Mouse (Mus musculus) lung, postnatal 10 days (tissue): ENCODE results near the gene Aarsd1.
A peak's percentile ranks its signal among the peaks of the same experiment; 100 is the strongest.
"Not testable (repeated sequence)": the region's sequence is repeated elsewhere in the genome, so short reads cannot be mapped to it uniquely, and the experiment has no call there.

Source experiments
- DNase-seq: peaks from one replicate; pipeline ENCODE4 v3.0.0; 2021

Aarsd1 gene

DNA sequence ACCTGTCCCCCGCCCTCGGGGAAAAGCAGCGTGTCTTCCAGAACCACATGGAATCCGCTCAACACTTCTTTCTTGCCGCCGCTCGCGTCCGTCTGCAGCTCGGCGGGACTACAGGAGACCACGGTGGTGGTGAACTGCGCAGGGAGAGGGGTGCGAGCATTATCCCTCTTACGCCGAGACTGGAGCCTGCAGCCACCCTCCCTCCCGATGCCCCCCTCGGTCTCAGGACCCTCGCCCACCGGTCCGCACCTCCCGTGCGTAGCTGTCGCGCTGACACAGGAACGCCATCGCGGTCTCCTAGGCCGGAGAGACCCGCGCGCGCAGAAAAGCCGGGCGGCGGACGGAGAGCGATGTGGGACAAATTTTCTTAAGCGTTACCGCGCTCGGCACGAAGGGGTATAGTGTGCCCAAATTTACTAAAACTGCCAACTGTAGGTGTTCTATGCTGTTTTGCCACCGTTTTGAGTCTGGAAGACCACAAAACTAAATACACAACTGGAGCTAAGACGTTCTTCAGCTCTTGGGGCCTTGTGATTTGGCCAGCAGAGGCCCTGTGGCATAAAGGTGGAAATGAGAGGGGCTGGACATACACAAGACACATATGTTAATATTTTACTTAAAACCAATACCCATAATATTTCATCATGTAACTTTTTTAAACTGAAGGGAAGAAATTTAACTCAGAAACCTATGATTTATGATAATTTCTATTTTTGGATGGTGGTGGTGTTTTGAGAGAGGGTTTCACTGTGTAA, at the start of gene Aarsd1:
Aarsd1 (minus strand) TSS at position 515 of the 755 bp plus-strand sequence.
- DNase-seq, result peak; percentile 93

DNA sequence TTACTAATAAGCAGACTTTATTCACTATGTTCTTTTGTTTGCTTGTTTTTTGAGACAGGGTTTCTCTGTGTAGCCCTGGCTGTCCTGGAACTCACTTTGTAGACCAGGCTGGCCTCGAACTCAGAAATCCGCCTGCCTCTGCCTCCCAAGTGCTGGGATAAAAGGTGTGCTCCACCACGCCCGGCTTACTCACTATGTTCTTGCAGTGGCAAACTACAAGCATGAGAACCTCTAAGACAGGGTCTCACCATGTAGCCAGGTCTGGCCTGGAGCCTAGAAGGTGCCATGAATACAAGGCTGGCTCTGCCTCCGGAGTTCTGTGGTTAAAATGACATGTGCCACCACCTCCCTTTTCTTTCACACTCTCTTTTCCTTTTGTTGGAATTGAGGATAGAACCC, 49.1 kb upstream of the Aarsd1 start:
- not testable (repeated sequence) for DNase-seq

DNA sequence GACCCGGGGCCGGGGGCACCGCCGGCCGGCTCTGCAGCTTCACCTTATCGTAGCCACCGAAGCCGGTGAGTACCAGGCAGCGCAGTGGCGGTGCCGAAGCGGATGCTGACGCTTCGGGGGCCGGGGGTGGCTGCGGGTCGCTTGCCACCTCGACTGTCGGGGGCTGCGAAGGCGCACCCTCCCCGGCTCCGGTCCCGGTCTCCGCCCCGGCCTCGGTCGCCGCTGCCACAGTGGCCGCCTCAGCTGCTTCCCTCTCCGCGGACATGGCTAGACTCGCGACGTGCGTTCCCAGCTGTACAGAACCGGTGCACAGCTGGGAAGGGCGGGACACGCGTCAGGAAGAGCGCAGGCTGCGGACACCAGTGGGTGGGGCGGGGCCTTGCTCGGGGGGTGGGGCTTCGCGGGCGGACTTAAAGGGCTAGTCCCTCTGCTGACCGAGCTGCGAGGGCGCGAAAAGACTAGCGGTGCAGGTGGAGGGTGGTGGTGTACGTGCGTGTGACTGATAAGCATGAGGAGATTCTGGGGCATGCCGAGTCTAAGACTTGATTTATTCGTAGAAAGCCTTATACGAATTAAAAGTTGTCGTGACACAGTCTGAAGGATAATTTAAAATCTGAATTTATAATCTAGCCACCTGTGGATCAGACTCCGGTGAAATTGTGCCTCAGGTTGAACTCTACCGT, 48.6 kb upstream of the Aarsd1 start, which contains the start of gene Vat1:
Vat1 (minus strand) TSS at position 362 of the 683 bp plus-strand sequence.
- DNase-seq, result peak; percentile 80

DNA sequence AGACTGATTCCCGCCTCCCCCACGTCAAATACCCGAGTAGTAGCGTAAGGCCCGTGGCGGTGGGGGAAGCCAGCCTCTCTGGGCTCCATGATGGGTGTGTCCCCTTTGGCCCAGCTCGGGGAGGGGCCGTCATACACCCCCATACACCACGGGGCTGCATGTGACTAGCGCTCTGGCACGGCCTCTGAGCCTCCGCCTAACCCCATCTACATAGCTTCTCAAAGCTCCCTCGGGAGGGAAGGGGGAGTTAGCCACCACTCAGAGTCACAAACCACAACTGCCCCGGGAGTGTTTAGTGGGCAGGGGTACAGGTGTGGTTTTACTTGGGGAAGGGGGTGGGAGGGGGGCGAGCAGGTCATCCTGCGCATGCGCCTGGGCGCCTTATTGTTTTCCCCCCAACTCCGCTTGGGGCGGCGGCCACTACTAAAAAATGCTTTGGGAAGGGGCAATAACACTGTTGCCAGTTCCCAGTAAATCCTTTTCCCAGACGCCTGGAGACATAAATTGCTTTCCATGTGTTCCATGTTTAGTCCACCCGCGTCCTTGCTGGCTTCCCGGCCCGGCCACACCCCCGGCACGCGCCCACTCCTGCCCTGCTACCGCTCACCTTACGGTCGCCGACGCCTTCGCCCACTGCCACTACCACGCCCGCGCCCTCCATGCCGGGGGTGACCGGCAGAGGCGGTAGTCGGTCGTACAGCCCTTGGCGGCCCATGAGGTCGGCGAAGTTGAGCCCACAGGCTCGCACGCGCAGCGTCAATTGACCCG, 47.9 kb upstream of the Aarsd1 start:
- DNase-seq, result peak; percentile 86

DNA sequence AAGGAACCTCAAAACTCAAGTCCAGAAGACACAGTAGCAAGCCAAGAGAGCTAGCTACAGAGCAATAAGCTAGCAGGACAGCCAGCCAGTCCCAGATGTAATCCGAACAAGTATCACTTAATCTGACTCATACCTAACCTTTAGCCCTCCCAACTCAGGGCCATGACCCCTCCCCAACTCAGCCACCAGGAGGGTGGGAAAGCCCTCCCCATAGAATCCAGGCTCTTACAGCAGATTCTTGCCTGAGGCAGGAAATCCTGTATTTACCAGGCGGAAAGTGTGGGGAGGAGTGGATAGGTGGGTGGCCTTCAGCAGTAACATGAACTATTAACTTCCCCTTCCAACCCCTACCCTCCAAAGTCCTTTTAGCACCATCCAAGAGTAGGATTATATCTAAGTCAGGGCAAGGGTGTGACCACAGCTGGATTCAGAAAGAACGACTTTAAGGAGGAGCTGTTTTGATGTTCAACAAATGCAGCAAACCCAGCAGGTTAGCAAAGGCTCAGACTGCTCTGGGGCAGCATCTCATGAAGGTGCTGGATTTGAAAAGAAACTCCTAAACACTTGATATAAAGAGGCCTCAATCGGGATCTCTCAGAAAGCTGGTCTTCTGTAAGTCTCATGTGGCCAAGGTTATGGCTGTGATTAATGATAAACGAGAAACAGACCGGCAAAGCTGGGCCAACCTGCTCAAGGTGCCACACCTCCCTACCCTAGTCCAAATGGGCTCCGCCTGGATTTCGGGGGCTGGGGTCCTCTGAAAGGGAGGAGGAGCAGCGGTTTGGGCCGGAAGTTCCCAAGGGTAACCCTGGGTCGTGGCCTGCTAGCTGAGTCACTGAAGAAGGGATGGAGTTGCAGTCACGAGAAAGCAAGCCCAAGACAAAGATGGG, 47.0 kb upstream of the Aarsd1 start, which contains the start of gene Rnd2:
Rnd2 (plus strand) TSS at position 789 of the 890 bp plus-strand sequence.
- DNase-seq, result peak; percentile 84

DNA sequence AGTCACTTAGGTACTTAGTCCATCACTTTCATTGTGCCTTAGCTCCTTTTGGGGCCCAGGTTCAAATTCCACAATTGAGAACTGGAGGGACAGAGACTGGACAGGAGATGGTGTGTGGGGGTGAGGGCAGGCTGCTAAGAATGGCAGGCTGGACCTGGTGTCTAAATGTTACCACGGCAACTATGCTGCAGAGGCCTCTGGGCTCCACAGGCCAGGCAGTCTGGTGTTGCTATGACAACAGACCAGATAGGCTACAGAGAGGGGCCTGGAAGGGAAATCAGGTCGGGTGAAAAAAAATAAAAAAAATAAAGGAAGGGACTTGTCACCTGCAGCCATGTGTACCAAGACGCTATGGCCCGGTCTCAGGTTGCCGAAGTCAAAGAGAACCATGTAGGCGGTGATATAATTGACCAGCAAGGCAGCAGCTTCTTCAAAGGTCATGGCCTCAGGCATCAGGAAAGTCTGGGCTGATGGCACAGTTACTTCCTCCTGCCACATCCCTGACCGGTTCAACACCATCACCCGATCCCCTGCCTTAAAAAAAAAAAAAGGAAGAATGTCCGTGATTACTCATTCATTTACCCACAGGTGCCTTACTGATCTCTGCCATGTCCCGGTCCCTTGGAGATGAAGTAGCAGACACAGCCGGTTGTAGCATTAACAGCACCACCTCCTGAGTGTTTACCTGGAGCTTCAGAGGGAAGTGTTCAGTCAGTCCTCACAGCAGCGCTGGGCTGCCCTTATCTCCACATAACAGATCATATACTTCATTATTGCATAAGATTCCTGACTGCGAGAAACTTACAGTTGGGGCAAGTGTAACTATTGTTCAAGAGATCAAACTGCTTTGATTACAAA, 45.4 kb upstream of the Aarsd1 start:
- DNase-seq, result no peak

DNA sequence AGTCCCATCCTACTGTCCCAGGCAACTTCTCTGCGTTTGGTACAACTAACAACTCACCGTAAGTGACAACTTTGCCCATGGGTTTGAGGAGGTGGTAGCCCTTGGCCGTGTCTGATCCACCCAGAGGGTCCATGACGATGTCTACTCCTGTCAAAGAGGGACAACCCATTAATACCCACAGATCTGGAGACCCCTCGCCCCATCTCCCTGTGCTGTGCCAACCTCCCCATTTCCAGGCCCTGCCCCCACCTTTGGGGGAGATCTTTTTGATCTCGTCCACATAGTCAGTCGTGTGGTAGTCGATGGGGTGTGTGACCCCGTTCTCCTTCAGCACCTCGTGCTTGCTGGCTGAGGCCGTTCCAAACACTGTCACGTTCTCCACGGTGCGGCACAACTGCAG, 44.7 kb upstream of the Aarsd1 start:
- no peak for DNase-seq

DNA sequence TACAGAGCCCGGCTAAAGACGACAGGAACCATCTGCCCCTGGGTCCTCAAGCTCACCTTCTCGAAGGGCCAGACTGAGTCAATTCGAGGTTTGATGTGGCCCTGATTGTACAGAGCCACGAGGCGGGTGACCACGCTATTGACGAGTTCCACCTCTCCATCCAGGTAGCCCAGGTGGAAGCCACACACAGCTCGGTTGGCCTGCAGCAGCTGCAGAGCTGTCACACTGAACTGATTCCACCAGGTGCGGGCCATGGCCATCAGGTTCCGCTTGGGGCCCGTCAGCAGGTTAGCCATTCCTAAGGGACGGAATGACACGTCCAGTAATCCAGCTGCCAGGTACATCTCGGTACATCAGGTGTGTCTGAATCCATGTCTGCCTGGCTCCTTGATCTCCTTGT, 42.9 kb upstream of the Aarsd1 start:
- no peak for DNase-seq

DNA sequence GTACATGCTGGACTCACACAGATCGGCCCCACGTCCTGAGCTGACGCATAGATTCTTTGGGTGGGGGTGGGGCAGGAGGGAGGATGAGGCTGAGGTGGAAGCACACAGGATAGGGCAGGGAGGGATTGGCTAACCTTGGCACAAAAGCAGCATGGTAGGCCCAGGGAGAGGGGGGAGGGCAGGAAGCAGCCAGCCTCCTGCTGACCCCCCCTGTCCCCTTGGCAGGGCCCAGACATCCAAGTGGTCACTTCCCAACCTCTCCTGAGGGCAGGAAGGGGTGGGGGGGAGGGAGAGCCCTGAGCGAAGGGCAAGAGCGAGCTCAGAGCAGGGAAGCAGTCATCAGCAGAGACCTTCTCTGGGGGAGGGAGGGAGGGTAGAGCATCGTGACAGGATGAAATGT, 42.3 kb upstream of the Aarsd1 start:
- peak; percentile 79 for DNase-seq

DNA sequence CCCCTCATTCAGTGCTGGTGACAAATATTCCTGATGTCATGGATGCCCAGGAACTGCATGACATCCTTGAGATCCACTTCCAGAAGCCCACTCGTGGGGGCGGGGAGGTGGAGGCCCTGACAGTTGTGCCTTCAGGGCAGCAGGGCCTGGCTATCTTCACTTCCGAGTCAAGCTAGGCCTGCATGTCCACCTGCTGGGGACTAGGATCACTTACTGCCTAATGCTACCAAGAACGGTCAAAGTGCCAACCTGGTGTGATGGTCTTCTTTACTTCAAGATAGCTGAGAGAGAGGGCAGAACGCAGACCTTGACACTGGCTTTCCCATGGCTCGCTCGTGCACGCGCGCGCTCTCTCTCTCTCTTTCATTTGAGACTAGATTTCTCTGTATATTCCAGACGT, 40.8 kb upstream of the Aarsd1 start:
- no peak for DNase-seq

DNA sequence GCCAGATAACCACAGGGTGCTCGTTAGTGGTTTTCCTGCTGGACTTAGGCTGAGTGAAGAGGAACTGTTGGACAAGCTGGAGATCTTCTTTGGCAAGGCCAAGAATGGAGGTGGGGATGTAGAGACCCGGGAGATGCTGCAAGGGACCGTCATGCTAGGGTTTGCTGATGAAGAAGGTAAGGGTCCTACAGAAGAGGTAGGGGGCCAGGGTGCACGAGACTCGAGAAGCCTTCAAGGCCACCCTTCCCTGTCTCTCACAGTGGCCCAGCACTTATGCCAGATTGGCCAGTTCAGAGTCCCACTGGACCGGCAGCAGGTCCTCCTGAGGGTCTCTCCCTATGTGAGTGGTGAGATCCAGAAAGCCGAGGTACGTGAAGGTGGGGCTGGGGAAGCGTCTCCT, 40.2 kb upstream of the Aarsd1 start:
- DNase-seq, result no peak

DNA sequence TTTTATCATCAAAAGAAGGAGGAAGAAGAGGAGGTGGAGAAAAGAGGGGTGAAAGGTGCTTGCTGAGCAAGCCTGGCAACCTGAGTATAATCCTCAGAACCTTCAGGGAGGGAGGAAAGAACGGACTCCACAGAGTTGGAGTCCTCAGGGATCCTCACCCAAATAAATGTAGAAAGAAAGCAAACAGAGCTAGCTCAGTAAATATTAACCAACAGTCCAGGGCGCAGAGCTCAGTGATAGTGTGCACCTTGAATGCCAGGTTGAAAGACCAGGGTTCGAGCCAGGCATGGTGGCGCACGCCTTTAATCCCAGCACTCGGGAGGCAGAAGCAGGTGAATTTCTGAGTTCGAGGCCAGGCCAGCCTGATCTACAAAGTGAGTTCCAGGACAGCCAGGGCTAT, 38.2 kb upstream of the Aarsd1 start:
- DNase-seq, result no peak

DNA sequence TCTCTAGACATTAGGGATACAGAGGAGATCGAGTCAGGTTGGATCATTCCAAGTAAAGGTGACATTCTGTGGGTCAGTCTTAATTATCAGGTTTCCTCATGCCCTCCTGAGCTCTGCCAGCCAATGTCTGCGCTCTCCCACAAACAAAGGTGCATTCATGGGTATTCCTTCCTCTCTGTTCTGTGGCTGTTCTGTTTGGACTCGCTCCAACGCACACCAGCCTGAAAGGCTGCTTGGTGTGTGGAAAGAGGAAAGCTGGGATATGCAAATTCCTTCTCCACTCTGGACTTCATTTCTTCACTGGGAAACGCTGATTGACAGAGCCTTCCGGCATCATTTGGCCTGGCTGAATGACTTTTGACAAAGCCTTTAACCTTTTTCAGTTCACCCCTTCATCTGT, 37.3 kb upstream of the Aarsd1 start:
- DNase-seq, result no peak

DNA sequence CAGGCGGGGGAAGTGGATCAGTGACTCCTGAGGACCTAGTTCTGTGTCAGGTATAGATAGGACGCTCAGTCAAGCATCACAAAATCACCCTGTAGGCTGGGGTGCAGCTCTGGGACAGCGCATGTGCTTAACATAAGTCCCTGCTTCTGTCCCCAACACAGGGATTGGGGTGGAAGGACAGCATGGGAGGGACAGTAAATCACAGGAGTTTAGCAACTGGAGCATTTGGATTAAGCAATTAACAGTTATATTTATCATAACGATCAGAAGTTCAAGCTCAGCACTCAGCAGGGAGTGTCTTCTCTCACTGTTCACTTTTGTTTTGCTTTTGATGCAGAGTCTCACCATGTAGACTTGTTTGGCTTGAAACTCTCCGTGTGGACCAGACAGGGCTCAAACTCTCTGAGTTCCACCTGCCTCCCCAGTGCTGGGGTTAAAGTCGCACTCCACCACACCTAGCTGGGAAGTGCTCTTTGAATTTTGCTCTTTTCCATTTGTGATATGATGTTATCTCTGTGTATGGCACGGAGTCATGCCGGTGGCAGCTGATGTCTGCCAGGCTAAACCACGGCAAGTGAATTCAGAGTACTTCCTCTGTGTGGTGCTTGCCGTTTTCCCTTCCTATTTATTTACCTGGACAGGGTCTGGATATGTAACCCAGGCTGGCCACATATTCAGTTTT, 34.8 kb upstream of the Aarsd1 start:
- no peak for DNase-seq

DNA sequence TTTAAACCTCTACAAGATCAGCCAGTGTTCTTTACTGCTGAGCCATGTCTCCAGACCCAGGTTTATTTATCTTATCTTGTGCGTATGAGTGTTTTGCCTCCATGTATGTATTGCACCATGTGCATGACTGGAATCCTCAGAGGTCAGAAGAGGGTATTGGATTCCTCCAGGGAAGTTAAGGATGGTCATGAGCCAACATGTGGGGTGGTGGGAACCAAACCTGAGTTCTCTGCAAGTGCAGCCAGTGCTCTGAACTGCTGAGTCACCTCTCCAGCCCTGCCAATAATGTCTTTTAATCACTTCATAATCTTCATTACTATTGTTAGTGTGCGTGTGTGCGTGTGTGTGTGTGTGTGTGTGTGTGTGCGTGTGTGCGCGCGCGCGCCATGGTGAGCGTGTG, 34.1 kb upstream of the Aarsd1 start:
- no peak for DNase-seq

DNA sequence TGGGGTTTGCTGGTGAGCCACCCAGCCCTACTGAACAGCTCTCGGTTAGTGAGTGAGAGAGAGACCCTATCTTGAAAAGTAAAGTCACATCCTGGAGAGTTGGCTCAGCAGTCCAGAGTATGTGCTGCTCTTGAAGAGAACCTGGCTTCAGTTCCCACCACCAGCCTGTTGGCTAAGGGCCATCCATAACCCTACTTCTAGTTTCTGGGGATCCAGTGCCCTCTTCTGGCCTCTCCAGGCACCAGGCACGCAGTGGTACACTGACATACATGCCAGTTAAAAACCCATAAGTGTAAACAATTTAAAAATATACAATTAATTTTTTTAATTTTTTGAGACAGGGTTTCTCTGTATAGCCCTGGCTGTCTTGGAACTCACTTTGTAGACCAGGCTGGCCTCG, 33.0 kb upstream of the Aarsd1 start:
- peak; percentile 44 for DNase-seq

DNA sequence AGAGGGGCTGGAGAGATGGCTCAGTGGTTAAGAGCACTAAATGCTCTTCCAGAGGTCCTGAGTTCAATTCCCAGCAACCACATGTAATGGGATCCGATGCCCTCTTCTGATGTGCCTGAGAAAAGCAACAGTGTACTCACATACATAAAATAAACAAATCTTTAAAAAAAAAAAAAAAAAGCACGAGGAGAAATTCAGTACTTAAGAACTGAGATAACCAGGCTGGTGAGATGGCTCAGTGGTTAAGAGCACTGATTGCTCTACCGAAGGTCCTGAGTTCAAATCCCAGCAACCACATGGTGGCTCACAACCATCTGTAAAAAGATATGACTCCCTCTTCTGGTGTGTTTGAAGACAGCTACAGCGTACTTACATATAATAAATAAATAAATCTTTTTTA, 32.2 kb upstream of the Aarsd1 start:
- DNase-seq, result not testable (repeated sequence)

DNA sequence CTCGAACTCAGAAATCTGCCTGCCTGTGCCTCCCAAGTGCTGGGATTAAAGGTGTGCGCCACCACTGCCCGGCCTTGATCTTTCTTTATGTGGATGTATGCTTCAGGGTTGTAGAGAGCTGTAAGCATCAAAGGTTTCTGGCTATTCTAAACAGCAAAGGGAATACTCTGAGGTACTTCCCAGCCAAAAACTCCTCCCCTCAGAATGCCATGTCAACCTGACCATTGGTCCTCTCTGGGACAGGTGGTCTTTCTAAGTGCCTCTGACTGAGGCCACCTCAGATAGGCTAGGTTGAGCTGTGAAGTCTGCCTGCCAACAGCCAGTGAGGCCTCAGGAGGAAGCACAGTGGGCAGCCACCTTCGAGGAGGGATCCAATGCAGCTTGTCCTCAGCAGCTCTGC, 31.5 kb upstream of the Aarsd1 start:
- DNase-seq, result no peak

DNA sequence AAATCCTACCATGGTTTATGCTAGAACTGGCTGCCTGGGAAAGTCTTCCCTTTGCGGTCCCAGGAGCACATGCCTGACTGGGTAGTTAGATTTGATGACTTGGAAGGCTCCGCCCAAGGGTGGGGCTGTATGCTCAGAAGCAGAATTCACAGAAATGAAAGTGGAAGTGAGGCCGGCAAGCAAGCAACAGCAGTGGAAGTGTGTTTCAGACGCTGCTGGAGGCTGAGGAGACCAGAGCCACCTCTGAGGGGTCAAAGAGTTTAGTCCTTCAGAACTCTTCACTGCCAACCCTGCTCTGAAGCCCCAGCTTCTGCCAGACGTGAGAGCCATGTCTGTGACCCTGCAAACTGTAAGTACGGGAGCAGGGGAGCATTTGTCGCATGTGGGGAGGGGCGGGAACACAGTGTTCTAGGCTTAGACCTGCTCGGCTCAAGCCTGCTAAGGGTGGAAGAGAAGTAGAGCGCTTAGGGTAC, 30.9 kb upstream of the Aarsd1 start, which contains the start of gene Ifi35:
Ifi35 (plus strand) TSS at position 134 of the 473 bp plus-strand sequence.
- peak; percentile 93 for DNase-seq

DNA sequence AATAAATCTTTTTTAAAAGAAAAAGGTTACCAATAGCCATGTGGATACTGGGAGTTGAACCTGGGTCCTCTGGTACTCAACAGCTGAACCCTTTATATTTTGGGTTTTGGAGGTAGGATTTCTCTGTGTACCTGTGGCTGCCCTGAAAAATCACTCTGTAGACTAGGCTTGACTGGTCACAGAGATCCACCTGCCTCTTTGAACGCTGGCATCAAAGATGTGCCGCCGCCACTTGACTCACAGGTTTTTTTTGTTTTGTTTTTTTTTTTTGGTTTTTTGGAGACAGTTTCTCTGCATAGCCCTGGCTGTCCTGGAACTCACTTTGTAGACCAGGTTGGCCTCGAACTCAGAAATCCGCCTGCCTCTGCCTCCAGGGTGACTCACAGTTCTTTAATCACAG, 30.4 kb upstream of the Aarsd1 start:
- no peak for DNase-seq

DNA sequence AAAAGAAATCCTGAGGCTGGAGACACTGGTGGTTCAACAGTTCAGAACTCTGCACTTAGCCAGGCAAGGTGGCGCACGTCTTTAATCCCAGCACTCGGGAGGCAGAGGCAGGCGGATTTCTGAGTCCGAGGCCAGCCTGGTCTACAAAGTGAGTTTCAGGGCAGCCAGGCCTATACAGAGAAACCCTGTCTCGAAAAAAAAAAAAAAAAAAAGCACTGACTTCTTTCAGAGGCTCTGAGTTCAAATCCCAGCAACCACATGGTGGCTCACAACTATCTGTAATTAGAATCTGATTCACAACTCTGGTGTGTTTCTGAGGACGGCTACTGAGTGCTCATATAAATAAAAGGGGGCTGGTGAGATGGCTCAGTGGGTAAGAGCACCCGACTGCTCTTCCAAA, 29.4 kb upstream of the Aarsd1 start:
- not testable (repeated sequence) for DNase-seq
